Mouse (Mus musculus): ENCODE results near the gene Dlg2.

- TF ChIP-seq CTCF (IDR thresholded peaks at IDR 0.05; ENCODE audit: low read depth, low read length) (no peak), GATA1 (IDR thresholded peaks at IDR 0.05; ENCODE audit: borderline replicate concordance, low read length) (no peak)
Observed at GRCm38 (mm10) chr7:91919738-91920137, 1443.3 kb downstream of the Dlg2 start.

Data from G1E (cell line).